ENCODE assay signal across 8 mouse cellular contexts in the genomic region with DNA sequence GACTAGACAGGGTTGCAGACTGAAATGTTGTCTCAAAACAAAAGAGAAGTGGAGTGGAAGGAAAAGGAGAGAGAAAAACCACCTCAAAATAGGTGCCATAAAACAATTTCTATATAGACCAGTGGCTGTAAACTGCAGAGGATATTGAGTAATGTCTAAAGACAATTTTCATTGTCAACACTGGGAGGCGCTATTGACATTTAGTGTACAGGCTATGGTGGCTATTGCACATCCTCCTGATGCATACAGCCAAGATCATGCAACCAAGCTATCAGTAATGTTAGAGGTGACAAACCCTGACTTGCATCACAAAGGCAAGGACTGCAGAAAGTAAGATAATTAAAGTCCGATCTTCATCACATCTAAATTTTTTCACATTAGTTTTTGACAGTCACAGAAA.
DNase-seq lines count a peak whose midpoint lies in the region; ATAC-seq lines count a peak whose summit lies in the region.

No protein-coding gene starts in this region.

- no peak overlapping the region for H3K9ac ChIP-seq in hindbrain, embryonic 13.5 days
- H3K9ac ChIP-seq in hindbrain, embryonic 12.5 days, result no peak overlapping the region
- H3K9ac ChIP-seq in hindbrain, embryonic 14.5 days, result no peak overlapping the region

- no peak overlapping the region for H3K4me3 ChIP-seq in hindbrain, embryonic 13.5 days
- no peak overlapping the region for H3K4me3 ChIP-seq in hindbrain, embryonic 12.5 days
- H3K4me3 ChIP-seq in hindbrain, embryonic 14.5 days (replicated peaks; ENCODE audit: low read length), result no peak overlapping the region

- H3K36me3 ChIP-seq in hindbrain, embryonic 13.5 days, result no peaks in the 10 kb centered on the region
- no peaks in the 10 kb centered on the region for H3K36me3 ChIP-seq in hindbrain, embryonic 12.5 days
- H3K36me3 ChIP-seq in hindbrain, embryonic 14.5 days (replicated peaks; ENCODE audit: control insufficient read depth, insufficient read depth), result no peaks in the 10 kb centered on the region

- H3K4me1 ChIP-seq in hindbrain, embryonic 13.5 days (replicated peaks), result no peaks in the 10 kb centered on the region
- no peaks in the 10 kb centered on the region for H3K4me1 ChIP-seq in hindbrain, embryonic 12.5 days
- H3K4me1 ChIP-seq in hindbrain, embryonic 14.5 days (replicated peaks; ENCODE audit: control insufficient read depth, insufficient read depth, low read length), result no peaks in the 10 kb centered on the region

- intact Hi-C loops in gastrocnemius, postnatal 14 days (cut with DNase I; ENCODE audit: low total_unique reads), result no loop called here

- H3K27me3 ChIP-seq in hindbrain, embryonic 13.5 days, result no peaks in the 10 kb centered on the region
- H3K27me3 ChIP-seq in hindbrain, embryonic 12.5 days, result no peaks in the 10 kb centered on the region
- H3K27me3 ChIP-seq in hindbrain, embryonic 14.5 days (ENCODE audit: control insufficient read depth, insufficient read depth, low read length), result no peaks in the 10 kb centered on the region

- no peaks in the 10 kb centered on the region for H3K9me3 ChIP-seq in hindbrain, embryonic 13.5 days
- H3K9me3 ChIP-seq in hindbrain, embryonic 12.5 days (replicated peaks), result no peaks in the 10 kb centered on the region
- H3K9me3 ChIP-seq in hindbrain, embryonic 14.5 days (ENCODE audit: control insufficient read depth, low read length), result no peaks in the 10 kb centered on the region

- 51% methylated on average over 2 of the region's 2 CpGs for WGBS in hindbrain, embryonic 13.5 days
- 46% methylated on average over 2 of the region's 2 CpGs for WGBS in hindbrain, embryonic 12.5 days
- WGBS in hindbrain, embryonic 14.5 days, result 52% methylated on average over 2 of the region's 2 CpGs

- H3K27ac ChIP-seq in hindbrain, embryonic 13.5 days, result no peak overlapping the region
- no peak overlapping the region for H3K27ac ChIP-seq in hindbrain, embryonic 12.5 days
- H3K27ac ChIP-seq in hindbrain, embryonic 14.5 days, result no peak overlapping the region

- no peak overlapping the region for H3K4me2 ChIP-seq in hindbrain, embryonic 13.5 days
- H3K4me2 ChIP-seq in hindbrain, embryonic 12.5 days (replicated peaks), result no peak overlapping the region
- no peak overlapping the region for H3K4me2 ChIP-seq in hindbrain, embryonic 14.5 days (replicated peaks)

- ATAC-seq in hindbrain, embryonic 13.5 days (ENCODE audit: low FRiP score), result peak; percentile 66; the same call in 1 of the 2 replicates
- ATAC-seq in hindbrain, embryonic 12.5 days (ENCODE audit: low FRiP score), result no peak
- no peak for ATAC-seq in hindbrain, embryonic 14.5 days (ENCODE audit: low FRiP score)

- DNase-seq in B cell, adult 2 months, result peak; percentile 7 to 15
- DNase-seq in c-Kit-positive CD71-negative TER-119-negative erythroid progenitor cells, embryonic 14.5 days (ENCODE audit: low read depth), result peak; percentile 18
- DNase-seq in hindbrain, embryonic 14.5 days (ENCODE audit: low spot score), result peak; percentile 45
- DNase-seq in thymus, postnatal 36 days, result no peak
- DNase-seq in adrenal gland, postnatal 25 days, result no peak
- no peak for DNase-seq in gastrocnemius, postnatal 14 days

Comparison
In these comparisons a context has a peak if more than half of its experiments do, and no peak if none do; other contexts are left out.
1. DNase-seq: peak in B cell, adult 2 months (2 of 2), c-Kit-positive CD71-negative TER-119-negative erythroid progenitor cells, embryonic 14.5 days (single experiment) and hindbrain, embryonic 14.5 days (single experiment); none in thymus, postnatal 36 days (0 of 2), adrenal gland, postnatal 25 days (single experiment) and gastrocnemius, postnatal 14 days (single experiment).